Mouse (Mus musculus): ENCODE measurements around the gene Upk2.
A peak's percentile ranks its signal among the peaks of the same experiment; 100 is the strongest.
"Not testable (repeated sequence)": the region's sequence is repeated elsewhere in the genome, so short reads cannot be mapped to it uniquely, and the experiment has no call there.

Upk2 gene

DNA sequence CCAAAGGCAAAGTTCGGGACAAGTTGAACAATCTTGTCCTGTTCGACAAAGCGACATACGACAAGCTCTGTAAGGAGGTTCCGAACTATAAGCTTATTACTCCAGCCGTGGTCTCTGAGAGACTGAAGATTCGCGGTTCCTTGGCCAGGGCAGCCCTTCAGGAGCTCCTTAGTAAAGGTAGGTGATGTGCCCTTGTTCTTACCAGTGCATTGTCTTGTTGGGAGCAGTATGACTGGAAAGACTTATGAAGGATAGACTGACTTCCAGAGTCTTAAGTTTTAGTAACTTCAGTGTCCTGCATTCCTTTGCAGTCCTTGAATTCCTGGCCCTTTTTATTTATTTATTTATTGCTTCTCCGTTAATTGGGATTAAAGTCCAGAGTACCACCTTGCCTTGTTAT, 46.1 kb downstream of the Upk2 start:
- not testable (repeated sequence) for DNase-seq (ENCODE audit: low read depth, low spot score)

DNA sequence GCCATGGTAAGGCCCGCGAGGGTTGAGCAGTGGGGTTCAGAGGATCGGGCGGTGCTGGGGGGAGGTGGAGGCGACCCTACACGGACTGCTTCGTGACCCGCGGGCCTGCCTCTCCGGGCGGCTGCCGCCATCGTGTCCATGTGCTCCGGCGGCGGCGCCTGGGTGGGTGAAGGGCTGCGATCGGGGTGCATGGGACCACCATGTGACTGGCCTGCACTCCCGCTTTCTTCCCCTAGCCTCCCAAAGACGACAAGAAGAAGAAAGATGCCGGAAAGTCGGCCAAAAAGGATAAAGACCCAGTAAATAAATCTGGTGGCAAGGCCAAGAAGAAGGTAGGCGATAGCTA, 47.1 kb downstream of the Upk2 start:
- no peak for DNase-seq (ENCODE audit: low read depth, low spot score)

DNA sequence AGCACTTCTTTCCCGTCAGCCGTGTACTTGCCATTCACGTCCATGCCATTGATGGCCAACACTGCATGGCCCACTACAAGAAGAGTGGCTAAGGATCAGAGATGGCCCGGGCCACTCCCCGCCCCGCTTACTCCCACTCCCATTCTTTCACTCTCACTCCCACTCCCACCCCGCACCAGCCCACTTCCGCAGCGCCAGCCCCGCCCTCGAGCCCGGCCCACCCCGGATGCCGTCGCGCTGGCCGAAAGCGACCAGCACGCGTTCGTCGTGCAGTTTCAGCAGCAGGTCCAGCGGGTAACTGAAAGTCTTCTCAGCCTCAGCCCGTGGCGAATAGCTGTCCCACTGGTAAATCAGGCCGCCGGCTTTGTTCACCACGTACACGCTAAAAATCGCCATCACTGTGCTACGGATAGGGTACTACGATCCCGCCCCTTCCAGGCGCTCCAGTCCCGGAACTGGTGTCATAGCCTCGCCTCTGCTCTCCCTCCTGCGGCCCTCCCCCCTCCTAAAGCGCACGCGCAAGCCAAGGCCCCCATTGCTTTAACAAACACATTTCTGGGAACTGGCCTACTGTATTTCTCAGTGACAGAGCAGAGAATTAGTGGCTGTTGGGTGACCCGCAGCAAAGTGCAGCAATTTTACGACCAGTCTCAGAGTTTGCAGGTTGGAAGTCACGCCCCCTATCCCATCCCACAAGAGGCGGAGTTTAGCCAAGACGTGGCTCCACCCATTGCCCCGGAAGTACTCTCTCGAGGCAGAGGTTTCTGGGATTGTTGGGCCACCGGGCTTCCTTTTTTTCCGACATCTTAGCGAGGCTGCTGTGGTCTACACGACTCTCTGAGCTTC, 47.6 kb downstream of the Upk2 start, which contains the start of the genes Rps25 and Trappc4:
TSS of gene Rps25 (plus strand) at position 234 of the 846 bp plus-strand sequence.
TSS of gene Trappc4 (minus strand) at position 695 of the 846 bp plus-strand sequence.
- DNase-seq (ENCODE audit: low read depth, low spot score): peak; percentile 96

DNA sequence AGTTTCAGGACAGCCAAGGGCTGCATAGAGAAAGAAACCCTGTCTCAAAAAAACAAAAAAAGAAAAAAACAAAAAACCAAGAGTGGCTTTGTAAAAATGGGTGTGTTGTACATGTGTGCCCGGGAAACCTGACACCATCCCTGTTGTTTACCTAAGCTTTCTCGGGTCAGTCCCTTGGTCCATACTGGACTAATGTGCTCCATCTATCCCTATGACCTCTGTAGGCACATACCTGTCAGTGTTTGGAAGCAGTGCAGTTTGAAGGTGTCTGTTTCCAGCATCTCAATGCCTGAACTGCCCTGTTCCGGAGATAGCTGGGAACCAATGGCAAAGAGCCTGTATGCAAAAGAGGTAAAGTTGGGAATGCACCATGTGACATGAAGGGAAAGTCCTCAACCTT, 49.8 kb downstream of the Upk2 start:
- no peak for DNase-seq (ENCODE audit: low read depth, low spot score)
